Mouse (Mus musculus) liver, postnatal 0 days (tissue): ENCODE measurements around the gene Stk24.

Experiments
- CTCF ChIP-seq: sonication (generic); IDR thresholded peaks from 2 replicates; pipeline ENCODE4 v1.5.1; 2016; ENCODE audit warnings: antibody characterized with exemption, low read depth
- EP300 ChIP-seq: IDR thresholded peaks from 2 replicates; pipeline ENCODE4 v1.6.1; 2016; ENCODE audit warnings: antibody characterized with exemption, low read depth, mild to moderate bottlenecking

DNA sequence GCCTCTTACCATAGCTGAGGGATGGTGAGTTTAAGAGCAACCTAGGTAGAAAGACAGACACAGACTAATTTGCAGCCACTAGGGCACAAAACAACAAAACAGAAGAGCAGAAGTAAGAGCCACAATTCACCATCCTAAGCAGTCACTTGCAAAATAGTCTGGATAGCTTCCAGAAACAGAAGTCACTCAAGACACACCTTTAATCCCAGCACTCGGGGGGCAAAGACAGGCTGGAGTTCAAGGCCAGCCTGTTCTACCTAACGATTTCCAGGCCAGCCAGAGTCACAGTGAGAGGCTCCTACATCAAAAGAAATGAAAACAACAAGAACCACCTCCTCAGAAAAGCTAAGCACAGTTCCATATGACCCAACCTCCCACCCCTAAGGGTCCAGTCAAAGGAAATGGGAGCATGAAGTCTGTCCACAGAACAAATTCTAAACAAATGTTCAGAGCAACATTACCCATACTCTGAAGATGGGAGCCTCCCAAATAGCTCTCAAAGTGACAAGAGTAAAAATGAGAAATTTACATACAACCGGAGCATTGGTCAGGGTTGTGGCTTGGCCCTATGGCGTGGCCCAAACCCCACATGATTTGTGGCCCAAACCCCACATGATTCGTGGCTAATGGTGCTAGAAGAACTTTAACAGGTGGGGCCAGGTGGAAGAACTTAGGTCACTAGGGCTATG, 50.3 kb downstream of the Stk24 start:
- TF ChIP-seq EP300 (no peak), CTCF (no peak)
